Mouse (Mus musculus): ENCODE measurements around the gene Fam149b.
"Not testable (repeated sequence)": the region's sequence is repeated elsewhere in the genome, so short reads cannot be mapped to it uniquely, and the experiment has no call there.

Fam149b gene

GRCm38 (mm10) chr14:20347991-20348541 lies at the start of gene Fam149b, which contains the start of gene Ecd:
TSS of gene Fam149b (plus strand) at chr14:20348162.
TSS of gene Ecd (minus strand) at chr14:20348121.
- peak; percentile 90 for DNase-seq

- not testable (repeated sequence) for DNase-seq
Observed at GRCm38 (mm10) chr14:20305085-20305484, 42.9 kb upstream of the Fam149b start.

- no peak for DNase-seq
Observed at GRCm38 (mm10) chr14:20315137-20315536, 32.8 kb upstream of the Fam149b start.

GRCm38 (mm10) chr14:20319420-20319819 lies 28.5 kb upstream of the Fam149b start:
- DNase-seq, result no peak

GRCm38 (mm10) chr14:20324196-20324595 lies 23.8 kb upstream of the Fam149b start:
- no peak for DNase-seq

- DNase-seq, result peak; percentile 23
Observed at GRCm38 (mm10) chr14:20328474-20328873, 19.5 kb upstream of the Fam149b start.

GRCm38 (mm10) chr14:20331316-20331715 lies 16.6 kb upstream of the Fam149b start:
- DNase-seq, result no peak

- DNase-seq, result no peak
Observed at GRCm38 (mm10) chr14:20339415-20339814, 8.5 kb upstream of the Fam149b start.

GRCm38 (mm10) chr14:20340149-20340548 lies 7.8 kb upstream of the Fam149b start:
- peak; percentile 42 for DNase-seq

- no peak for DNase-seq
Observed at GRCm38 (mm10) chr14:20340866-20341265, 7.1 kb upstream of the Fam149b start.

GRCm38 (mm10) chr14:20345885-20346284 lies 2.1 kb upstream of the Fam149b start:
- no peak for DNase-seq

- DNase-seq, result peak; percentile 6
Observed at GRCm38 (mm10) chr14:20347441-20347990, 446 bp upstream of the Fam149b start.

GRCm38 (mm10) chr14:20363230-20363629 lies 15.3 kb downstream of the Fam149b start:
- DNase-seq, result no peak

- no peak for DNase-seq
Observed at GRCm38 (mm10) chr14:20368271-20368670, 20.3 kb downstream of the Fam149b start.

- no peak for DNase-seq
Observed at GRCm38 (mm10) chr14:20370798-20371197, 22.8 kb downstream of the Fam149b start.

GRCm38 (mm10) chr14:20371854-20372253 lies 23.9 kb downstream of the Fam149b start:
- no peak for DNase-seq

- no peak for DNase-seq
Observed at GRCm38 (mm10) chr14:20377112-20377521, 29.2 kb downstream of the Fam149b start.

GRCm38 (mm10) chr14:20378313-20379061 lies 30.5 kb downstream of the Fam149b start:
- peak; percentile 59 for DNase-seq

- no peak for DNase-seq
Observed at GRCm38 (mm10) chr14:20379087-20379640, 31.2 kb downstream of the Fam149b start.

- no peak for DNase-seq
Observed at GRCm38 (mm10) chr14:20379753-20380430, 31.9 kb downstream of the Fam149b start.

- DNase-seq, result peak; percentile 92
Observed at GRCm38 (mm10) chr14:20388441-20389129, 40.6 kb downstream of the Fam149b start, which contains the start of gene Dnajc9. TSS of gene Dnajc9 (minus strand) at chr14:20388910.

GRCm38 (mm10) chr14:20389446-20390079 lies 41.6 kb downstream of the Fam149b start:
- DNase-seq, result no peak

Data from kidney, adult 11 months (tissue).